Mouse (Mus musculus) myocyte (in vitro differentiated cells): ENCODE data around the gene Camta1. TPM values are rescaled to one million over a fixed set of nuclear protein-coding genes. Genes with fewer than 3 reads are reported as not detected.

ENCODE experiments used
- H3K27me3 ChIP-seq: one replicate; pipeline ENCODE4 v1.6.1; 2011; ENCODE audit not compliant: control insufficient read depth, insufficient read depth, insufficient read length
- H3K36me3 ChIP-seq: one replicate; pipeline ENCODE4 v1.6.1; 2011; ENCODE audit not compliant: control insufficient read depth, insufficient read depth
- H3K4me2 ChIP-seq: one replicate; pipeline ENCODE4 v1.6.1; 2011; ENCODE audit warnings: low read depth, control low read depth
- H3K4me3 ChIP-seq: one replicate; pipeline ENCODE4 v1.5.1; 2011; ENCODE audit warnings: mild to moderate bottlenecking, control low read depth, moderate library complexity
- H3K79me2 ChIP-seq: one replicate; pipeline ENCODE4 v1.6.1; 2011; ENCODE audit not compliant: control insufficient read depth, insufficient read depth
- H3ac ChIP-seq: one replicate; pipeline ENCODE4 v1.6.1; 2011; ENCODE audit not compliant: control insufficient read depth, insufficient read length
- CEBPB ChIP-seq: IDR thresholded peaks from 2 replicates; pipeline ENCODE4 v1.6.1; 2011; ENCODE audit warnings: mild to moderate bottlenecking, moderate library complexity; ENCODE audit not compliant: poor library complexity, insufficient read depth, severe bottlenecking
- E2F4 ChIP-seq: IDR thresholded peaks from one replicate; pipeline ENCODE4 v1.6.1; 2011; ENCODE audit warnings: mild to moderate bottlenecking, control low read depth, moderate library complexity; ENCODE audit not compliant: insufficient read depth
- MAX ChIP-seq: IDR thresholded peaks from one replicate; pipeline ENCODE4 v1.6.1; 2011; ENCODE audit warnings: low read depth, mild to moderate bottlenecking, control low read depth
- MYOD1 ChIP-seq, 3 experiments: IDR thresholded peaks; one replicate each; pipeline ENCODE4 v1.6.1; 2011; ENCODE audit warnings: control low read depth in 2 of 3, low read depth in 2 of 3, mild to moderate bottlenecking in 2 of 3, moderate library complexity in 1 of 3; ENCODE audit not compliant: insufficient read length in 2 of 3, control insufficient read depth in 1 of 3
- MYOG ChIP-seq, 3 experiments: IDR thresholded peaks; one replicate each; pipeline ENCODE4 v1.6.1; 2011; ENCODE audit warnings: control low read depth in 2 of 3, low read depth in 2 of 3, mild to moderate bottlenecking in 2 of 3; ENCODE audit not compliant: insufficient read length in 2 of 3, control insufficient read depth in 1 of 3, insufficient read depth in 1 of 3
- POLR2A ChIP-seq: IDR thresholded peaks from one replicate; pipeline ENCODE4 v1.6.1; 2011; ENCODE audit warnings: low read depth, mild to moderate bottlenecking, control low read depth, moderate library complexity; ENCODE audit not compliant: insufficient read length
- POLR2AphosphoS2 ChIP-seq: IDR thresholded peaks from one replicate; pipeline ENCODE4 v1.6.1; 2011; ENCODE audit warnings: low read depth, control low read depth; ENCODE audit not compliant: insufficient read length
- REST ChIP-seq: IDR thresholded peaks from one replicate; pipeline ENCODE4 v1.6.1; 2011; ENCODE audit warnings: mild to moderate bottlenecking, control low read depth, moderate library complexity; ENCODE audit not compliant: insufficient read depth, insufficient read length
- SRF ChIP-seq: IDR thresholded peaks from one replicate; pipeline ENCODE4 v1.6.1; 2011; ENCODE audit warnings: low read depth; ENCODE audit not compliant: control insufficient read depth, insufficient read length
- TCF12 ChIP-seq: IDR thresholded peaks from one replicate; pipeline ENCODE4 v1.6.1; 2011; ENCODE audit warnings: mild to moderate bottlenecking, control low read depth; ENCODE audit not compliant: poor library complexity, insufficient read depth, severe bottlenecking
- TCF3 ChIP-seq: IDR thresholded peaks from one replicate; pipeline ENCODE4 v1.6.1; 2011; ENCODE audit warnings: low read depth, control low read depth; ENCODE audit not compliant: insufficient read length
- USF1 ChIP-seq: IDR thresholded peaks from one replicate; pipeline ENCODE4 v1.6.1; 2011; ENCODE audit warnings: low read depth, mild to moderate bottlenecking, control low read depth, moderate library complexity
- polyA plus RNA-seq: library from polyadenylated mRNA; unstranded; fragments of >200 nt; fragmentation: generic; extraction: Trizol; gene quantifications from one replicate; pipeline ENCODE4 v1.2.1, GENCODE M21; 2012; ENCODE audit warnings: missing spikeins

The Camta1 gene
- polyA plus RNA-seq, 1 experiment = 40.6 TPM

GRCm38 (mm10) chr4:150924936-150925335 lies 936.7 kb downstream of the Camta1 start:
- H3ac ChIP-seq = no peak overlapping the region
- H3K27me3 ChIP-seq = peaks cover 5% of the 10 kb centered on the region
- H3K36me3 ChIP-seq = no peaks in the 10 kb centered on the region
- TF ChIP-seq REST = no peak
- no peak for TF ChIP-seq TCF12
- no peak for TF ChIP-seq USF1
- no peak for TF ChIP-seq MYOD1 (IDR thresholded peaks at IDR 0.05; ENCODE audit: control insufficient read depth in 1 of 3, insufficient read length in 2 of 3, low read depth in 2 of 3)
- no peak for TF ChIP-seq MAX
- TF ChIP-seq E2F4 = no peak
- no peak for TF ChIP-seq POLR2AphosphoS2
- TF ChIP-seq CEBPB = no peak
- no peak for TF ChIP-seq SRF
- TF ChIP-seq TCF3 = no peak
- no peak for TF ChIP-seq MYOG (IDR thresholded peaks at IDR 0.05; ENCODE audit: control insufficient read depth in 1 of 3, insufficient read depth in 1 of 3, insufficient read length in 2 of 3, low read depth in 2 of 3)
- TF ChIP-seq POLR2A = no peak
- H3K4me2 ChIP-seq = no peak overlapping the region
- H3K4me3 ChIP-seq = no peak overlapping the region
- H3K79me2 ChIP-seq = no peaks in the 10 kb centered on the region

GRCm38 (mm10) chr4:150924308-150924707 lies 937.4 kb downstream of the Camta1 start:
- TF ChIP-seq POLR2AphosphoS2 (no peak), MYOD1 (IDR thresholded peaks at IDR 0.05; ENCODE audit: control insufficient read depth in 1 of 3, insufficient read length in 2 of 3, low read depth in 2 of 3) (peak in 2 of 3 experiments; percentile 35 to 64), CEBPB (no peak), REST (no peak), E2F4 (no peak), USF1 (no peak), MYOG (IDR thresholded peaks at IDR 0.05; ENCODE audit: control insufficient read depth in 1 of 3, insufficient read depth in 1 of 3, insufficient read length in 2 of 3, low read depth in 2 of 3) (peak in 1 of 3 experiments; percentile 74), POLR2A (no peak)
- Histone ChIP-seq H3K27me3 (no peaks in the 10 kb centered on the region), H3K36me3 (no peaks in the 10 kb centered on the region), H3K4me2 (peak overlapping the region; percentile 8), H3ac (no peak overlapping the region), H3K4me3 (no peak overlapping the region), H3K79me2 (no peaks in the 10 kb centered on the region)

GRCm38 (mm10) chr4:150921206-150921605 lies 940.5 kb downstream of the Camta1 start:
- Histone ChIP-seq H3K4me2 (no peak overlapping the region), H3ac (no peak overlapping the region), H3K27me3 (no peaks in the 10 kb centered on the region), H3K79me2 (no peaks in the 10 kb centered on the region), H3K4me3 (no peak overlapping the region), H3K36me3 (no peaks in the 10 kb centered on the region)
- no peak for TF ChIP-seq USF1
- TF ChIP-seq TCF12 = no peak
- TF ChIP-seq MYOG (IDR thresholded peaks at IDR 0.05; ENCODE audit: control insufficient read depth in 1 of 3, insufficient read depth in 1 of 3, insufficient read length in 2 of 3, low read depth in 2 of 3) = no peak
- no peak for TF ChIP-seq TCF3
- TF ChIP-seq POLR2AphosphoS2 = no peak
- TF ChIP-seq MYOD1 (IDR thresholded peaks at IDR 0.05; ENCODE audit: control insufficient read depth in 1 of 3, insufficient read length in 2 of 3, low read depth in 2 of 3) = no peak
- no peak for TF ChIP-seq MAX
- no peak for TF ChIP-seq SRF
- TF ChIP-seq E2F4 = no peak
- no peak for TF ChIP-seq REST
- TF ChIP-seq POLR2A = no peak
- no peak for TF ChIP-seq CEBPB

- no peak overlapping the region for H3ac ChIP-seq
- no peak overlapping the region for H3K4me2 ChIP-seq
- no peak for TF ChIP-seq SRF
- TF ChIP-seq TCF3 = no peak
- TF ChIP-seq POLR2A = no peak
- TF ChIP-seq E2F4 = no peak
- TF ChIP-seq USF1 = no peak
- TF ChIP-seq TCF12 = no peak
- no peak for TF ChIP-seq MYOD1 (IDR thresholded peaks at IDR 0.05; ENCODE audit: control insufficient read depth in 1 of 3, insufficient read length in 2 of 3, low read depth in 2 of 3)
- no peak for TF ChIP-seq MYOG (IDR thresholded peaks at IDR 0.05; ENCODE audit: control insufficient read depth in 1 of 3, insufficient read depth in 1 of 3, insufficient read length in 2 of 3, low read depth in 2 of 3)
- no peak for TF ChIP-seq MAX
- TF ChIP-seq REST = no peak
- peaks cover 9% of the 10 kb centered on the region for H3K79me2 ChIP-seq
- no peak overlapping the region for H3K4me3 ChIP-seq
- H3K36me3 ChIP-seq = no peaks in the 10 kb centered on the region
- no peaks in the 10 kb centered on the region for H3K27me3 ChIP-seq
Measured at GRCm38 (mm10) chr4:150917336-150918027, 944.2 kb downstream of the Camta1 start.
